Mouse (Mus musculus) MEL (cell line): ENCODE measurements around the gene Ppfia4. TPM values are rescaled to one million over a fixed set of nuclear protein-coding genes. Genes with fewer than 3 reads are reported as not detected.

Experiments used
- DNase-seq: peaks from one replicate; pipeline ENCODE4 v3.0.0; 2011; ENCODE audit warnings: low read depth, low spot score
- H3K27ac ChIP-seq: 2 replicates; pipeline ENCODE4 v1.5.1; 2012; ENCODE audit warnings: low read depth, mild to moderate bottlenecking, control low read depth, low read length, moderate library complexity; ENCODE audit not compliant: control insufficient read depth
- H3K27me3 ChIP-seq, 2 experiments: fragments of 150-350 bp in 1 of 2; sonication (generic) in 1 of 2; 2 replicates each; pipeline ENCODE4 v1.6.1; 2012; ENCODE audit warnings: low read length in 2 of 2, mild to moderate bottlenecking in 2 of 2, improper control_type of control experiment in 1 of 2, moderate library complexity in 1 of 2; ENCODE audit not compliant: insufficient read depth in 2 of 2, control insufficient read depth in 1 of 2
- H3K36me3 ChIP-seq, 2 experiments: 2 replicates each; pipeline ENCODE4 v1.6.1; 2012 to 2014; ENCODE audit warnings: low read length in 2 of 2, improper control_type of control experiment in 1 of 2, inconsistent platforms in 1 of 2, mild to moderate bottlenecking in 1 of 2; ENCODE audit not compliant: insufficient read depth in 2 of 2, control insufficient read depth in 1 of 2
- H3K4me1 ChIP-seq, 2 experiments: fragments of 150-350 bp in 1 of 2; sonication (generic) in 1 of 2; 2 replicates each; pipeline ENCODE4 v1.6.1; 2012; ENCODE audit warnings: low read length in 2 of 2, improper control_type of control experiment in 1 of 2, mild to moderate bottlenecking in 1 of 2; ENCODE audit not compliant: insufficient read depth in 2 of 2, control insufficient read depth in 1 of 2
- H3K4me3 ChIP-seq, 2 experiments: fragments of 150-350 bp in 1 of 2; sonication (generic) in 1 of 2; 2 replicates each; pipeline ENCODE4 v1.5.1; 2012; ENCODE audit warnings: low read depth in 2 of 2, low read length in 2 of 2, mild to moderate bottlenecking in 2 of 2, moderate library complexity in 2 of 2, control low read depth in 1 of 2, improper control_type of control experiment in 1 of 2; ENCODE audit not compliant: control insufficient read depth in 1 of 2, insufficient read depth in 1 of 2
- H3K79me2 ChIP-seq: 2 replicates; pipeline ENCODE4 v1.6.1; 2012; ENCODE audit warnings: mild to moderate bottlenecking, low read length, moderate library complexity; ENCODE audit not compliant: control insufficient read depth, poor library complexity, insufficient read depth
- H3K9ac ChIP-seq: 2 replicates; pipeline ENCODE4 v1.6.1; 2012; ENCODE audit warnings: low read depth, mild to moderate bottlenecking, control low read depth, low read length, moderate library complexity; ENCODE audit not compliant: control insufficient read depth, poor library complexity, severe bottlenecking
- H3K9me3 ChIP-seq: fragments of 150-350 bp; sonication (generic); replicated peaks from 2 replicates; pipeline ENCODE4 v1.6.1; 2012; ENCODE audit warnings: mild to moderate bottlenecking, low read length, improper control_type of control experiment, moderate library complexity; ENCODE audit not compliant: insufficient read depth
- CTCF ChIP-seq, 3 experiments: IDR thresholded peaks in 2 of 3; conservative IDR thresholded peaks in 1 of 3; 2 replicates each; pipeline ENCODE4 v1.5.1; 2011 to 2012; ENCODE audit warnings: low read length in 3 of 3, low read depth in 2 of 3, mild to moderate bottlenecking in 2 of 3, improper control_type of control experiment in 1 of 3, inconsistent platforms in 1 of 3, mixed read lengths in 1 of 3, moderate library complexity in 1 of 3; ENCODE audit not compliant: control insufficient read depth in 1 of 3, insufficient read depth in 1 of 3, poor library complexity in 1 of 3, severe bottlenecking in 1 of 3
- ELF1 ChIP-seq: IDR thresholded peaks from 2 replicates; pipeline ENCODE4 v1.6.1; 2014; ENCODE audit warnings: low read depth, mild to moderate bottlenecking, inconsistent platforms, low read length, improper control_type of control experiment, moderate library complexity
- ETS1 ChIP-seq: IDR thresholded peaks from 2 replicates; pipeline ENCODE4 v1.6.1; 2012; ENCODE audit warnings: low read depth, mild to moderate bottlenecking, inconsistent platforms, low read length, improper control_type of control experiment, moderate library complexity
- GABPA ChIP-seq: IDR thresholded peaks from 2 replicates; pipeline ENCODE4 v1.6.1; 2012; ENCODE audit warnings: low read depth, mild to moderate bottlenecking, inconsistent platforms, low read length, improper control_type of control experiment, moderate library complexity
- JUND ChIP-seq: IDR thresholded peaks from 2 replicates; pipeline ENCODE4 v1.6.1; 2011; ENCODE audit warnings: low read depth, mild to moderate bottlenecking, improper control_type of control experiment, low read length
- KAT2A ChIP-seq: conservative IDR thresholded peaks from 2 replicates; pipeline ENCODE4 v1.6.1; 2012; ENCODE audit warnings: low read depth, low read length, improper control_type of control experiment, inconsistent platforms
- MAX ChIP-seq: IDR thresholded peaks from 2 replicates; pipeline ENCODE4 v1.6.1; 2011; ENCODE audit warnings: low read length, improper control_type of control experiment
- MEF2A ChIP-seq: IDR thresholded peaks from 2 replicates; pipeline ENCODE4 v1.6.1; 2014; ENCODE audit warnings: low read depth, mild to moderate bottlenecking, inconsistent platforms, low read length, improper control_type of control experiment; ENCODE audit not compliant: poor library complexity, insufficient replicate concordance, severe bottlenecking; ENCODE audit errors: extremely low read depth
- MXI1 ChIP-seq: IDR thresholded peaks from 2 replicates; pipeline ENCODE4 v1.6.1; 2011; ENCODE audit warnings: mild to moderate bottlenecking, low read depth, low read length, improper control_type of control experiment
- POLR2A ChIP-seq, 2 experiments: IDR thresholded peaks; 2 replicates each; pipeline ENCODE4 v1.6.1; 2011 to 2012; ENCODE audit warnings: low read length in 2 of 2, mild to moderate bottlenecking in 2 of 2, control low read depth in 1 of 2, improper control_type of control experiment in 1 of 2, low read depth in 1 of 2, moderate library complexity in 1 of 2; ENCODE audit not compliant: control insufficient read depth in 1 of 2, insufficient read depth in 1 of 2, poor library complexity in 1 of 2
- POLR2AphosphoS2 ChIP-seq: IDR thresholded peaks from 2 replicates; pipeline ENCODE4 v1.6.1; 2011; ENCODE audit warnings: low read length, improper control_type of control experiment
- POLR2AphosphoS5 ChIP-seq: IDR thresholded peaks from 2 replicates; pipeline ENCODE4 v1.6.1; 2012; ENCODE audit warnings: low read depth, borderline replicate concordance, mild to moderate bottlenecking, inconsistent platforms, low read length, moderate library complexity, mixed read lengths
- RCOR1 ChIP-seq: IDR thresholded peaks from 2 replicates; pipeline ENCODE4 v1.6.1; 2012; ENCODE audit warnings: low read depth, mild to moderate bottlenecking, inconsistent platforms, low read length, improper control_type of control experiment
- TAL1 ChIP-seq: IDR thresholded peaks from 2 replicates; pipeline ENCODE4 v1.6.1; 2012; ENCODE audit warnings: mild to moderate bottlenecking, inconsistent platforms, low read length, moderate library complexity, mixed read lengths
- TBP ChIP-seq: IDR thresholded peaks from 2 replicates; pipeline ENCODE4 v1.8.0; 2011; ENCODE audit warnings: low read depth, low read length, improper control_type of control experiment
- TCF12 ChIP-seq: IDR thresholded peaks from 2 replicates; pipeline ENCODE4 v1.6.1; 2014; ENCODE audit warnings: low read depth, mild to moderate bottlenecking, inconsistent platforms, low read length, improper control_type of control experiment, moderate library complexity
- UBTF ChIP-seq: IDR thresholded peaks from 2 replicates; pipeline ENCODE4 v1.6.1; 2012; ENCODE audit warnings: low read depth, mild to moderate bottlenecking, inconsistent platforms, low read length, improper control_type of control experiment, moderate library complexity, borderline replicate concordance; ENCODE audit not compliant: insufficient read depth
- ZKSCAN1 ChIP-seq: IDR thresholded peaks from 2 replicates; pipeline ENCODE4 v1.6.1; 2012; ENCODE audit warnings: low read depth, mild to moderate bottlenecking, inconsistent platforms, low read length, improper control_type of control experiment, moderate library complexity
- ZNF384 ChIP-seq: IDR thresholded peaks from 2 replicates; pipeline ENCODE4 v1.6.1; 2012; ENCODE audit warnings: low read depth, mild to moderate bottlenecking, inconsistent platforms, low read length, improper control_type of control experiment
- polyA plus RNA-seq, 2 experiments: library from polyadenylated mRNA; stranded (reverse) in 1 of 2; unstranded in 1 of 2; fragments of >175 nt in 1 of 2; fragments of >200 nt in 1 of 2; gene quantifications; 2 replicates each; pipeline versions ENCODE4 v1.2.1 to v1.2.4; 2012; ENCODE audit warnings: low replicate concordance in 2 of 2, low read depth in 1 of 2; ENCODE audit not compliant: insufficient read length in 2 of 2, insufficient read depth in 1 of 2, missing spikeins in 1 of 2
- total RNA-seq: library from RNA; depleted of rRNA; stranded (reverse); fragments of 300-350 nt; gene quantifications from 2 replicates; pipeline ENCODE4 v1.2.3, GENCODE M21; 2012

Gene Ppfia4
- total and polyA plus RNA-seq, 3 experiments: 0.11 TPM; not detected in 2

- no peak for DNase-seq
- Histone ChIP-seq H3K9me3 (no peaks in the 10 kb centered on the region), H3K9ac (no peak overlapping the region), H3K27ac (no peak overlapping the region), H3K27me3 (peaks cover 2 to 6% of the 10 kb centered on the region in 2 experiments), H3K4me1 (no peaks in the 10 kb centered on the region), H3K4me3 (no peak overlapping the region), H3K36me3 (no peaks in the 10 kb centered on the region), H3K79me2 (no peaks in the 10 kb centered on the region)
- TF ChIP-seq RCOR1: no peak
- TF ChIP-seq POLR2A (IDR thresholded peaks at IDR 0.05; ENCODE audit: control insufficient read depth in 1 of 2, insufficient read depth in 1 of 2, low read depth in 1 of 2, low read length in 2 of 2, poor library complexity in 1 of 2): no peak
These were observed 48.3 kb upstream of the Ppfia4 start for GRCm38 (mm10) chr1:134381051-134381450.

GRCm38 (mm10) chr1:134374124-134374523, 41.4 kb upstream of the Ppfia4 start:
- DNase-seq: no peak
- Histone ChIP-seq H3K9ac (no peak overlapping the region), H3K79me2 (no peaks in the 10 kb centered on the region), H3K4me1 (no peaks in the 10 kb centered on the region), H3K36me3 (no peaks in the 10 kb centered on the region), H3K27me3 (peaks cover 3 to 7% of the 10 kb centered on the region in 2 experiments), H3K27ac (no peak overlapping the region), H3K9me3 (no peaks in the 10 kb centered on the region), H3K4me3 (no peak overlapping the region)
- TF ChIP-seq MEF2A (no peak), GABPA (no peak), CTCF (IDR thresholded peaks at IDR 0.05 in 2 of 3, conservative IDR thresholded peaks at IDR 0.05 in 1 of 3; ENCODE audit: control insufficient read depth in 1 of 3, insufficient read depth in 1 of 3, low read depth in 2 of 3, low read length in 3 of 3, poor library complexity in 1 of 3, severe bottlenecking in 1 of 3) (no peak), ETS1 (no peak), ZNF384 (no peak), TCF12 (no peak), MXI1 (no peak), TAL1 (no peak), ELF1 (no peak), POLR2AphosphoS5 (no peak), ZKSCAN1 (no peak), TBP (no peak), RCOR1 (no peak), KAT2A (no peak), MAX (no peak), POLR2AphosphoS2 (no peak), POLR2A (IDR thresholded peaks at IDR 0.05; ENCODE audit: control insufficient read depth in 1 of 2, insufficient read depth in 1 of 2, low read depth in 1 of 2, low read length in 2 of 2, poor library complexity in 1 of 2) (no peak), UBTF (no peak), JUND (no peak)
